Mouse (Mus musculus) liver, embryonic 14.5 days (tissue): ENCODE measurements around the gene Rmi2.

ENCODE experiments used
- CTCF ChIP-seq: IDR thresholded peaks from 2 replicates; pipeline ENCODE4 v1.5.1; 2016; ENCODE audit warnings: antibody characterized with exemption, low read depth, control low read depth
- EP300 ChIP-seq: IDR thresholded peaks from 2 replicates; pipeline ENCODE4 v1.6.1; 2016; ENCODE audit warnings: antibody characterized with exemption, low read depth

GRCm38 (mm10) chr16:10927026-10927425, 92.2 kb downstream of the Rmi2 start:
- TF ChIP-seq CTCF (no peak), EP300 (no peak)
